Mouse (Mus musculus): ENCODE measurements around the gene Gm49340.
"Not testable (repeated sequence)": the region's sequence is repeated elsewhere in the genome, so short reads cannot be mapped to it uniquely, and the experiment has no call there.

Gm49340 gene

GRCm38 (mm10) chr11:73329442-73329841, at the start of gene Gm49340, which contains the start of the genes Aspa and Spata22:
Gm49340 (plus strand) TSS chr11:73329741.
Aspa (minus strand) TSS chr11:73329596.
Spata22 (plus strand) TSS chr11:73329741.
- no peak for DNase-seq

GRCm38 (mm10) chr11:73280710-73281109, 48.8 kb upstream of the Gm49340 start:
- peak; percentile 22 for DNase-seq

- DNase-seq: peak; percentile 67
These were observed 48.0 kb upstream of the Gm49340 start for GRCm38 (mm10) chr11:73281528-73282027.

- no peak for DNase-seq
These were observed 46.2 kb upstream of the Gm49340 start for GRCm38 (mm10) chr11:73283369-73283768.

- no peak for DNase-seq
These were observed 45.6 kb upstream of the Gm49340 start for GRCm38 (mm10) chr11:73283926-73284325.

GRCm38 (mm10) chr11:73284351-73284750, 45.2 kb upstream of the Gm49340 start:
- no peak for DNase-seq

- no peak for DNase-seq
These were observed 39.9 kb upstream of the Gm49340 start for GRCm38 (mm10) chr11:73289621-73290020.

GRCm38 (mm10) chr11:73303123-73303522, 26.4 kb upstream of the Gm49340 start:
- DNase-seq: no peak

- DNase-seq: no peak
These were observed 13.6 kb upstream of the Gm49340 start for GRCm38 (mm10) chr11:73315961-73316360.

GRCm38 (mm10) chr11:73318581-73318980, 11.0 kb upstream of the Gm49340 start:
- DNase-seq: not testable (repeated sequence)

GRCm38 (mm10) chr11:73321064-73321463, 8.5 kb upstream of the Gm49340 start:
- DNase-seq: not testable (repeated sequence)

- DNase-seq: no peak
These were observed 5.4 kb upstream of the Gm49340 start for GRCm38 (mm10) chr11:73323906-73324830.

- no peak for DNase-seq
These were observed 3.1 kb upstream of the Gm49340 start for GRCm38 (mm10) chr11:73326485-73326886.

- no peak for DNase-seq
These were observed 2.2 kb upstream of the Gm49340 start for GRCm38 (mm10) chr11:73327361-73327760.

GRCm38 (mm10) chr11:73333357-73333756, 3.8 kb downstream of the Gm49340 start:
- DNase-seq: no peak

- no peak for DNase-seq
These were observed 7.4 kb downstream of the Gm49340 start for GRCm38 (mm10) chr11:73336919-73337318.

- DNase-seq: no peak
These were observed 20.9 kb downstream of the Gm49340 start, which contains the start of gene Olfr20 for GRCm38 (mm10) chr11:73350483-73350882. Olfr20 (plus strand) TSS chr11:73350783.

GRCm38 (mm10) chr11:73370946-73371345, 41.4 kb downstream of the Gm49340 start, which contains the start of gene Olfr376:
Olfr376 (plus strand) TSS chr11:73371246.
- no peak for DNase-seq

- DNase-seq: no peak
These were observed 65.8 kb downstream of the Gm49340 start for GRCm38 (mm10) chr11:73395374-73395773.

GRCm38 (mm10) chr11:73399514-73399913, 70.0 kb downstream of the Gm49340 start, which contains the start of gene Olfr1:
Olfr1 (minus strand) TSS chr11:73399614.
- DNase-seq: no peak
